Mouse (Mus musculus): ENCODE data around the gene Preb.

- TF ChIP-seq CTCF (IDR thresholded peaks at IDR 0.05; ENCODE audit: low read depth) = no peak
- TF ChIP-seq EP300 (IDR thresholded peaks at IDR 0.05; ENCODE audit: low read depth) = no peak
Observed at GRCm38 (mm10) chr5:30923119-30923518, 37.0 kb downstream of the Preb start.
